ENCODE assay signal across 34 mouse cellular contexts in the genomic region with DNA sequence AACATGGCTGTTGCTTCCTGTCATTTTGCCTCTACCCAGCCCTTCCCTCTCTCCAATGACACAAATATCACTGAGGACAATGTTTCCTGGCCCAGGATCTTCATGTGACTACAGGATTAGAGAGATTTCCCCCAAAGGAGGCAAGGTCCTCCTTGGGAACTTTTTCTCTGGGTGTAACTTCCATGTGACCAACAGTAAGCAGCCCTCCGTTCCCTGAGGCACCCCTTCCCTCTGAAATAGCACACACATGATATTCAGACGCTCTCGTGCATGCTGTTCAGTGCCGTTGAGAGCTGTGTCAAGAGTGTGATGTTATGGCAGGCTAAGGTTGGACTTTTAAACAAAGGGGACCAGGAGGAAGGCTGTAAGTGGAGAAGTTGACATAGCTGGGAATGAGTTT.
"Had no signal": no experiment of that assay in that cellular context is flagged by ENCODE, and none has a peak within 500 bp of the region (broad histone marks: within the 10 kb centered on the region; RNA-seq: fewer than 3 reads in every experiment).

No protein-coding gene starts in this region.

- DNase-seq: heart, postnatal 10 days; heart, postnatal 14 days; heart, postnatal 36 days; heart, postnatal 4 days; kidney, adult 11 months; kidney, adult 18-20 months; kidney, adult 2 months; kidney, adult 8-10 months; kidney, adult 9 months; kidney, postnatal 10 days; kidney, postnatal 14 days; kidney, postnatal 25 days; kidney, postnatal 36 days; kidney, postnatal 4 days; layer of hippocampus, adult 9-11 months; layer of hippocampus, postnatal 36 days had no signal

- H3K4me3 ChIP-seq: heart, embryonic 10.5 days; heart, embryonic 12.5 days; heart, embryonic 13.5 days; heart, embryonic 15.5 days; hindbrain, embryonic 10.5 days; hindbrain, embryonic 12.5 days; hindbrain, embryonic 13.5 days; hindbrain, embryonic 15.5 days; intestine, embryonic 15.5 days; kidney, embryonic 15.5 days; layer of hippocampus, adult 2 months had no signal

- H3K9ac ChIP-seq: heart, embryonic 12.5 days; heart, embryonic 13.5 days; heart, embryonic 15.5 days; hindbrain, embryonic 12.5 days; hindbrain, embryonic 13.5 days; hindbrain, embryonic 14.5 days; hindbrain, embryonic 15.5 days; intestine, embryonic 15.5 days; kidney, embryonic 15.5 days had no signal

- ATAC-seq: hindbrain, embryonic 16.5 days; hindbrain, postnatal 0 days; inflammation-experienced regulatory T-cells, adult 6 months; intestine, embryonic 15.5 days; intestine, embryonic 16.5 days; intestine, postnatal 0 days had no signal

- H3K4me1 ChIP-seq: heart, embryonic 15.5 days; hindbrain, embryonic 10.5 days; hindbrain, embryonic 12.5 days; hindbrain, embryonic 13.5 days; hindbrain, embryonic 15.5 days; intestine, embryonic 15.5 days; kidney, embryonic 15.5 days had no signal

- H3K27ac ChIP-seq: heart, embryonic 10.5 days; heart, embryonic 13.5 days; heart, embryonic 15.5 days; hindbrain, embryonic 10.5 days; hindbrain, embryonic 12.5 days; hindbrain, embryonic 13.5 days; hindbrain, embryonic 14.5 days; hindbrain, embryonic 15.5 days; hindbrain, postnatal 0 days; intestine, embryonic 15.5 days; kidney, embryonic 15.5 days; kidney, postnatal 0 days; layer of hippocampus, adult 2 months had no signal

- H3K36me3 ChIP-seq: heart, embryonic 10.5 days; heart, embryonic 12.5 days; heart, embryonic 13.5 days; heart, embryonic 15.5 days; hindbrain, embryonic 10.5 days; hindbrain, embryonic 12.5 days; hindbrain, embryonic 13.5 days; hindbrain, embryonic 15.5 days; intestine, embryonic 15.5 days; kidney, embryonic 15.5 days had no signal

- H3K4me2 ChIP-seq: heart, embryonic 12.5 days; heart, embryonic 13.5 days; heart, embryonic 15.5 days; hindbrain, embryonic 12.5 days; hindbrain, embryonic 13.5 days; hindbrain, embryonic 14.5 days; hindbrain, embryonic 15.5 days; intestine, embryonic 15.5 days; kidney, embryonic 15.5 days had no signal

- H3K27me3 ChIP-seq: heart, embryonic 12.5 days; heart, embryonic 13.5 days; heart, embryonic 15.5 days; hindbrain, embryonic 12.5 days; hindbrain, embryonic 13.5 days; hindbrain, embryonic 15.5 days; intestine, embryonic 15.5 days had no signal

- H3K9me3 ChIP-seq: heart, embryonic 10.5 days; heart, embryonic 12.5 days; heart, embryonic 13.5 days; heart, embryonic 15.5 days; hindbrain, embryonic 10.5 days; hindbrain, embryonic 12.5 days; hindbrain, embryonic 13.5 days; hindbrain, embryonic 15.5 days; intestine, embryonic 15.5 days; kidney, embryonic 15.5 days had no signal
